Mouse (Mus musculus) embryonic facial prominence, embryonic 13.5 days (tissue): ENCODE data around the gene Hoxb5. TPM values are rescaled to one million over a fixed set of nuclear protein-coding genes. Genes with fewer than 3 reads are reported as not detected.
A peak's percentile ranks its signal among the peaks of the same experiment; 100 is the strongest.

Experiments used
- ATAC-seq: fragments of 200-750 bp; cut with Nextera tagmentation; 2 replicates; pipeline ENCODE4 v1.8.0; 2017; ENCODE audit warnings: low read depth; ENCODE audit not compliant: insufficient number of reproducible peaks, insufficient read depth, low FRiP score, low TSS enrichment
- H3K27ac ChIP-seq: fragments of 300-500 bp; sonication (generic); 2 replicates; pipeline ENCODE4 v1.5.1; 2015; ENCODE audit warnings: moderate library complexity, mild to moderate bottlenecking, inconsistent platforms
- H3K27me3 ChIP-seq: fragments of 300-500 bp; sonication (generic); 2 replicates; pipeline ENCODE4 v1.6.1; 2015; ENCODE audit warnings: mild to moderate bottlenecking, inconsistent platforms
- H3K36me3 ChIP-seq: fragments of 300-500 bp; sonication (generic); 2 replicates; pipeline ENCODE4 v1.6.1; 2015; ENCODE audit warnings: mild to moderate bottlenecking, inconsistent platforms
- H3K4me1 ChIP-seq: fragments of 300-500 bp; sonication (generic); 2 replicates; pipeline ENCODE4 v1.6.1; 2015; ENCODE audit warnings: inconsistent platforms
- H3K4me2 ChIP-seq: fragments of 300-500 bp; sonication (generic); 2 replicates; pipeline ENCODE4 v1.6.1; 2015; ENCODE audit warnings: moderate library complexity, mild to moderate bottlenecking, inconsistent platforms
- H3K4me3 ChIP-seq: fragments of 300-500 bp; sonication (generic); 2 replicates; pipeline ENCODE4 v1.5.1; 2015; ENCODE audit warnings: mild to moderate bottlenecking, inconsistent platforms
- H3K9ac ChIP-seq: fragments of 300-500 bp; sonication (generic); 2 replicates; pipeline ENCODE4 v1.6.1; 2015; ENCODE audit warnings: mild to moderate bottlenecking, inconsistent platforms
- H3K9me3 ChIP-seq: fragments of 300-500 bp; sonication (generic); 2 replicates; pipeline ENCODE4 v1.6.1; 2016; ENCODE audit warnings: inconsistent platforms
- WGBS: fragments of 180-500 bp; shearing (Covaris S2); methylation state at CpG from one replicate; pipeline ENCODE4 v1.1.7; 2015; ENCODE audit warnings: mixed read lengths; 5-methylcytosine and 5-hydroxymethylcytosine counted together
- polyA plus RNA-seq: library from polyadenylated mRNA; unstranded; fragments of >200 nt; fragmentation: Nextera tagmentation; extraction: Ambion mirVana; gene quantifications from 2 replicates; pipeline ENCODE4 v1.2.1, GENCODE M21; 2015

Hoxb5 gene
- polyA plus RNA-seq, 1 experiment from 2014 or later: 6.0 TPM

DNA sequence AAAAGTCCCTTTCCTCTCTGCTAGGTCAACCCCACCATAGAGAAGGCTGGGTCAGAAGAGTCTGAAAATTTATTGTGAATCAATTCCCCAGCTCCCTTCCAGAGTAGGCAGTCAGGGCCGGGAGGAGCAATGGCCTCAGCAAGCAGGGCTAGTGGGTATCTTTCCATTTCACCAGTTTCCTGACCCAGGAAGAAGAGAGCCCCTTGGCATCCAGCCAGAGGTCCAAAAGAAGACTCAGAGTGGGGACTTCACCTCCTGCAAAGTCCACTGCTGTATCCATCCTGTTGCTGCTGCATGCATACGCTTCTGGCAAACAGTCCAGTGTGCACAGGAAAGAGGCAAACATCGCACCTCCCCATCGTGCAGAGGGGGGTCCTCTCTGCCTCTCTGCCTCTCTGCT, 27.2 kb upstream of the Hoxb5 start:
- no peaks in the 10 kb centered on the region for H3K9me3 ChIP-seq
- WGBS: 9% methylated on average over 4 of the region's 4 CpGs
- no peak overlapping the region for H3K9ac ChIP-seq
- no peak overlapping the region for H3K4me3 ChIP-seq
- H3K27ac ChIP-seq: no peak overlapping the region
- peaks cover 100% of the 10 kb centered on the region for H3K27me3 ChIP-seq
- no peak overlapping the region for H3K4me2 ChIP-seq
- no peaks in the 10 kb centered on the region for H3K36me3 ChIP-seq
- ATAC-seq: no peak
- H3K4me1 ChIP-seq: peaks cover 10% of the 10 kb centered on the region; the same call in 1 of the 2 replicates

DNA sequence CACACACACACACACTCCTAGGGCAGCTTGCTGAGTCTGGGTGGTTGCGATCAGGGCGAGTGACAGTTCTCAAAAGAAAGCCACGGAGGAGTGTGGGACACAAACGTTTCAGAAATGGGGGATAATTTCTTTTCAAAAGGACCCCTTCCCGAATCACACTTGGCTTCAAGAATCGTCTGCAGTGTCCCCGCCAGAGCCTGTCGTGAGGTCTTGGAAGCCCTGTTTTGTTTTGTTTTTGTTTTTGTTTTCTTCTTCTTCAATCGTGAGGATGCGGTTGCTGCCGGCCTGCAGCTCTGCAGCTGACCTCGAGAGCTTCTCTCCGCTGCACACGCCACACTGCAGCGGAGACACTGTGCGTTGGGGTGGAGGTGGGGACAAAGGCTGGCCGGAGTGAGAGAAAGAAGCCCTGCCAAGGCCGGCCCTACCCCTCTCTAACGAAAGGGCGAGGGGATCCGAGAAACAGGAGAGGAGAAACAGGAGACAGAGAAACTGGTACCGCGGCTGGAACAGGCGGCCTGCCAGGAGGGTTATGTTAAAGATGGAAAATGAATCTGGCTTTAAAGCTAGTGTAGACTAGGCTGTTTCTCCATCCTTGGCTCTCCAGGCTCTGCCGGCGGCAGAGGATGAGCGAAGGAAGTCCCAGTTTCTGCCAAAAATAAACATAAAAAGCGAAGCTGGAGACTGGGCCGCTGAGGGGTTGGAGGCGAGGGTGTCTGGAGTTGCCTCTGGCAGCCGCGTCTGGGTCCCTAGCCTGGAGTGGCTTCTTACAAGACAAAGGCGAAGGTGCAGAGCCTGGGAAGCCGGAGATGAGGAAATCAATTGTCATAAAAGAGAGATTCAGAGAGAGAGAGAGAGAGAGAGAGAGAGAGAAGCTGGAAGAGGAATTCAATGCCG, 25.7 kb upstream of the Hoxb5 start:
- ATAC-seq: no peak
- Histone ChIP-seq H3K27me3 (peaks cover 100% of the 10 kb centered on the region), H3K27ac (no peak overlapping the region), H3K9me3 (no peaks in the 10 kb centered on the region), H3K4me1 (peaks cover 2% of the 10 kb centered on the region; the same call in 1 of the 2 replicates), H3K9ac (no peak overlapping the region), H3K4me3 (no peak overlapping the region), H3K4me2 (no peak overlapping the region), H3K36me3 (no peaks in the 10 kb centered on the region)
- 1% methylated on average over 35 of the region's 35 CpGs for WGBS

DNA sequence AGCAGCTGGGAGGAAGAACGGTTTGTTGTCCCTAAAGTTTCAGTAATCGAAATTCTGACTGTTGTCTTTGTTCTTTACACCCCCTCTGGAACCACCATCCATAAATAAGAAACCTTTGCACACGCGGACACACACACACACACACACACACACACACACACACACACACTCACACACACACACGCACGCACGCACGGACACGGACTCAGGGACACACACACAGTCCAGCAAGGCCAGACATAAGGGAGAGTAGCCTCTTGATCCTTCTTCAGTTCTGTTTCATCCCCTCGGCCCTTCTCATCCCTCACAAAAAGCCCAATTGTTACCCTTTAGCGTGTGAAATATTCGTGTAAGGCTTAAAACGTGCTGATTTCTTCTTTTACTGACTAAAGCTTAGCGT, 24.8 kb upstream of the Hoxb5 start:
- Histone ChIP-seq H3K4me1 (0 out of 2 replicates have a peak, but pooled peaks cover 3% of the 10 kb centered on the region), H3K9me3 (no peaks in the 10 kb centered on the region), H3K27me3 (peaks cover 100% of the 10 kb centered on the region), H3K27ac (no peak overlapping the region), H3K36me3 (no peaks in the 10 kb centered on the region), H3K4me3 (no peak overlapping the region), H3K9ac (no peak overlapping the region), H3K4me2 (no peak overlapping the region)
- no peak for ATAC-seq
- WGBS: 11% methylated on average over 14 of the region's 14 CpGs

DNA sequence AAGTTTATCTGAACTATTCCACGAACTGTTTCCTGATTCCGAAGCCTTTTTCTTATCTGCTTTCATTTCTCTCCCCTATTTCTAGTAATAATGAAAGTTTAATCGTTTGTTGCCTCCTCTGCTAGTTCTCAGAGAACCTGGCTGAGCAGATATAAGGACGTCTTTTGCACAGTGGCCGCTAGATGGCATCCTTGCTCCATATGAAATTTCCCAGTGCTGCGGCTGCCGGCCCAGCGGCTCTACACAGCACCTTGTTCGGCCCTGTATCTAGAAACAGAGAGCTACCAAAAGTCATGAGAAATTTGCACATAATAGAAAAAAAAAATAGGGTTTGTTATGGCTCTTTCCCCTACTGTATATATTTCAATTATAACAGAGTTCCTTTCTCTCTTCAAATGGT, 24.4 kb upstream of the Hoxb5 start:
- no peak for ATAC-seq
- H3K9me3 ChIP-seq: no peaks in the 10 kb centered on the region
- no peak overlapping the region for H3K4me3 ChIP-seq
- H3K27ac ChIP-seq: no peak overlapping the region
- no peak overlapping the region for H3K4me2 ChIP-seq
- H3K9ac ChIP-seq: no peak overlapping the region
- no peaks in the 10 kb centered on the region for H3K36me3 ChIP-seq
- H3K4me1 ChIP-seq: 0 out of 2 replicates have a peak, but pooled peaks cover 3% of the 10 kb centered on the region
- peaks cover 100% of the 10 kb centered on the region for H3K27me3 ChIP-seq
- WGBS: under 1% methylated on average over 9 of the region's 9 CpGs

DNA sequence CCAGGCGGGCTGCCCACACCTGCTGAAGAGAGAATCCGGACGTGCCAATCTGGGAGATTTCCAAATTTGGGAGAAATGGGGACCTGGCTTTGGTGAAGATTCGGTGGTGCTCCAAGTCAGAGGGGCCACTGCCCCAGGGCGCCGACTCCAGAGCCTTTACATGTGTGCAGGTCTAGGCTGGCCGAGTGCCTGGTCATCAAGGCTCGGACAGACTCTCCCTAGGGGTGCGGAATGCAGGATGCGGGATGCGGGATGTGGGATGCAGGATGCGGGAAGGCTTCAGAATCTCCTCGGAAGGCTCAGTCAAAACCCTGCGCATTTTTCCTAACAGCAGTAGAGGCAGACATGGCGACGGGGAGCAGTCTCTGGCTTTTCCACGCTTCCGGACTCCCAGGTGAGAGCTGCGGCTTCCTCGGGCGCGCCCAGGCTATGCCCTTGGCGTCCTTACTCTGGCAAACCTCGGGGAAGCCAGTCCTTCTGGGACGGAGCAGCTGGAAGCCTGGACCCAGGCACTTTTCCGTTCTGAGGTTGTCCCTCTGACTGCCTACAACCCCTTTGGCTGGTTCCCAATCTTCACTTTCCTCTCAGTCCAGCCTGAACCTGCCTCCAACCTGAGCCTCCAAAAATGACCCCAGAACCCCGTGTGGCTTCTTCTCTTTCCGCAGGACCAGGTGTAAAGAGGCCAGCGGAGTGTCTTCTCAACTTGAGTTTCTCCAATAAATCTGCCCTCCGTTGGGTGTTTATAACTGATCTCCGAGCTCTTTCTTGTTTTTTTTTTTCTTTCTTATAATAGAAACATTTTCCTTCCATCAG, 23.5 kb upstream of the Hoxb5 start:
- no peak overlapping the region for H3K4me3 ChIP-seq
- peaks cover 100% of the 10 kb centered on the region for H3K27me3 ChIP-seq
- ATAC-seq: no peak
- H3K36me3 ChIP-seq: no peaks in the 10 kb centered on the region
- 1% methylated on average over 31 of the region's 31 CpGs for WGBS
- H3K27ac ChIP-seq: no peak overlapping the region
- H3K9ac ChIP-seq: no peak overlapping the region
- H3K4me2 ChIP-seq: no peak overlapping the region
- 0 out of 2 replicates have a peak, but pooled peaks cover 10% of the 10 kb centered on the region for H3K4me1 ChIP-seq
- no peaks in the 10 kb centered on the region for H3K9me3 ChIP-seq

DNA sequence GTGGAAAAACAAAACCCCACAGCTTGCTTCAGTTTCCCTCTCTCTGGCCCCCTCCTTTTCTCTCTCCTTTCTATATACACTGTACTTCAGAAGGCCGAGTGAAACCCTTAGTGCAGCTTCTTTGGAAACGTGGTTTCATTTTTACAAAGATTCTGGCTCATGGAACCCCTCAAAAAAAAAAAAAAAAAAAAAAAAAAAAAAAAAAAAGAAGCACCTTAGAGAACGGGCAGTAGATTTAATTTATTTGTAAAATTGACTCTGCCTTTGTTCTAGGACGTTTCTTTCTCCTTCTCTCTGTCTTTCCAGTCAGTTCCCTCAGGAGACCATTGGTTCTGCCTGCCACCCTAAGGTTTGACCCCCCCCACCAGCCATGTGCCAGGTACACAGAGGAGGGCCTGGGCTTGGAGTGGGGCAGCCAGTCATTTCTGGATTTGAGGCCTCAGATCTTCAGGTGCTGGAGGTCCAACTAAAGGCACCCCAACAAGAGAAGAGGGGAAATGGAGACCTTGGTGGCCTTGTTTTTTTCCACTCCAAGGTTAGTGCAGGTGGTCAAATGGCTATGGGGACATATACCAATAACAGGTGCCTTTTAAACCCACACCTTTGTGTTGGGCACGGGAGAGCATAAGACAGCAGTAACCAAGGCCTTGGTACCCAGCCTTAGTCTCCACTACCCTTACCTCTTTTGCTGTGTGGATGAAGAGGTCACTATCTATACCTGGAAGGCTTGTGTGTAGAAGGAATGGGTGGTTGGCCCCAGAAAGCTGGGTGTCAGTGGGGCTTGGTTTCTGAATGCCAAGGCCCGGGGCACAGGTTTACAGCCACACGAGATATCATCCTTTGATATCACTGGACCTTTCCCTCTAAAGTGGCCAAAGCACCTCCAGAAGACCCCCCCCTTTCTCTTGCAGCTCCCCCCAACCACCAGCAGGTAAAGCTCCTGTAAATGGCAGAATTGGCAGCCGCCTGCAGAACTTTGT, 22.4 kb upstream of the Hoxb5 start:
- Histone ChIP-seq H3K9me3 (no peaks in the 10 kb centered on the region), H3K36me3 (no peaks in the 10 kb centered on the region), H3K4me1 (0 out of 2 replicates have a peak, but pooled peaks cover 10% of the 10 kb centered on the region), H3K27me3 (peaks cover 100% of the 10 kb centered on the region), H3K27ac (no peak overlapping the region), H3K4me3 (no peak overlapping the region), H3K9ac (no peak overlapping the region), H3K4me2 (no peak overlapping the region)
- 7% methylated on average over 8 of the region's 8 CpGs for WGBS
- no peak for ATAC-seq

DNA sequence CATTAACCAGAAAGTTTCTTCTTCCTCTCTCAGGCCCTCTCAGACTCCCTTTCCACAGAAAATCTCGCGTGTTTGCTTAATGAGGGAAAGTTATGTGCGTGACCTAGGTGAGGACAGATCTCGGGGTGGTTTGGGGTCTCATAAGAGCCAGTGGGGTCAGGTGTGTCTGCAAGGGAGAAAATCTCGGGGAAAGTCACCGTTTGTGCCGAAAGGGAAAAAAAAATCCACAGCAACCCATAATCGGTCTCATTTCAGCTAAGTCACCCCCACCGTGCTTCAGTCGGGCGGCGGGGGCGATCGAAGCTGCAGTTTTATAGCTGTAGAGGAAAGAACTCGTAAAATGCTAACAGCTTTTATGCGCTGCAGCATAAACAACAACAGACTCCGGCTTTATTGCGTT, 21.7 kb upstream of the Hoxb5 start:
- H3K9ac ChIP-seq: no peak overlapping the region
- H3K27me3 ChIP-seq: peaks cover 100% of the 10 kb centered on the region
- ATAC-seq: no peak
- H3K36me3 ChIP-seq: no peaks in the 10 kb centered on the region
- 0 out of 2 replicates have a peak, but pooled peaks cover 10% of the 10 kb centered on the region for H3K4me1 ChIP-seq
- H3K4me3 ChIP-seq: no peak overlapping the region
- no peak overlapping the region for H3K27ac ChIP-seq
- H3K9me3 ChIP-seq: no peaks in the 10 kb centered on the region
- WGBS: 4% methylated on average over 18 of the region's 18 CpGs
- no peak overlapping the region for H3K4me2 ChIP-seq

DNA sequence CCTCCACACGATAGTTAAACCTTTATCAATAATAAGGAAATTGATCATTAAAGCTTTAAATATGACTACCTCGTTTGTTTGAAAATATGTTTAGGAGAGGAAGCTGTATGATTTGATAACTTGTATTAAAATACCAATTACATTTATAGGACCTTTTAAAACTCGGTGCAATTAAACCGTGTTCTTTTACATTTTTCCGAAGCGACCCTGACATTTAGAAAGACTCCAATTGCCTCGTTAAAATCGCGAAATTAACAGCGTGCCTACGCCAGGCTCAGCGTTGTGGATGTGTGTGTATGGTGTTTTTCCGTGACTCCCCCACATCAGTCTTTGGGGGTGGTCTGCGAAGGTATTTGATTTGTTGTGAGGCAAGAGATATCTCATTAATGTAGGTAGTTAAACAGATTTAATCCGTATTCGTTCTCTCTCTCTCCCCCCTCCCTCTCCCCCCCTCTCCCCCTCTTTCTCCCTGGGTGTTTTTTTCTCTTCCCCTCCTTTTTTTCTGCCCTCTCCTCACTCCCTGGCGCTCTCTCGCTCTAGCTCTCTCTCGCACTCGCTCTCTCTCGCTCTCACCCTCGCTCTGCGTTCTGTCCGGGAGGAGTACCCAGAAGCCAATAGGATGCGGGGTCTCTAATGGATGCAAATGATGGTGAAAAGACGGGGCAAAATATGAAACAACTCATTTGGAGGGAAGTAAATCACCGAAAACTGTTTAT, 21.1 kb upstream of the Hoxb5 start, which contains the start of gene Hoxb8:
TSS of gene Hoxb8 (plus strand) at position 51 of the 716 bp plus-strand sequence.
- no peak within 1 kb of the TSS for H3K9ac ChIP-seq
- 0 out of 2 replicates have a peak within 1 kb of the TSS, but pooled peaks have one; percentile 3 for H3K4me3 ChIP-seq
- H3K9me3 ChIP-seq: no peaks in the 10 kb centered on the region
- H3K4me1 ChIP-seq: peaks cover 14% of the 10 kb centered on the region; the same call in 1 of the 2 replicates
- no peak within 1 kb of the TSS for H3K4me2 ChIP-seq
- peaks cover 100% of the 10 kb centered on the region for H3K27me3 ChIP-seq
- 2% methylated on average over 27 of the region's 27 CpGs for WGBS
- no peak within 1 kb of the TSS for H3K27ac ChIP-seq
- H3K36me3 ChIP-seq: no peaks in the 10 kb centered on the region
- ATAC-seq: no peak

DNA sequence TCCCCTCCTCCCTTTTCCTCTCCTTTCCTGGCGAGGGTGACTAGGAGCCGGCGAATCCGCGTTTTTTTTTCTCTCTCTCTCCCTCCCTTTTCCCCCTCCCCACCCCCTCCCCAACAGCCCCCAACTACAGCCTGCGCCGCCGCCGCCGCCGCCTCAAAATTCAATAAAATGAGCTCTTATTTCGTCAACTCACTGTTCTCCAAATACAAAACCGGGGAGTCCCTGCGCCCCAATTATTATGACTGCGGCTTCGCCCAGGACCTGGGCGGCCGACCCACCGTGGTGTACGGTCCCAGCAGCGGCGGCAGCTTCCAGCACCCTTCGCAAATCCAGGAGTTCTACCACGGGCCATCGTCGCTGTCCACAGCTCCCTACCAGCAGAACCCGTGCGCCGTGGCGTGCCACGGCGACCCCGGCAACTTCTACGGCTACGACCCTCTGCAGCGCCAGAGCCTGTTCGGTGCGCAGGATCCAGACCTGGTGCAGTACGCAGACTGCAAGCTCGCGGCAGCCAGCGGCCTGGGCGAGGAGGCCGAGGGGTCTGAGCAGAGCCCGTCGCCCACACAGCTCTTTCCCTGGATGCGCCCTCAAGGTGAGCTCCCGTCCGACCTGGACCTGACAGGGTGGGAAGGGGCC, 20.2 kb upstream of the Hoxb5 start:
- Histone ChIP-seq H3K9me3 (no peaks in the 10 kb centered on the region), H3K4me1 (peaks cover 14% of the 10 kb centered on the region; the same call in 1 of the 2 replicates), H3K9ac (no peak overlapping the region), H3K27me3 (peaks cover 100% of the 10 kb centered on the region), H3K27ac (no peak overlapping the region), H3K36me3 (no peaks in the 10 kb centered on the region), H3K4me2 (no peak overlapping the region), H3K4me3 (0 out of 2 replicates have a peak overlapping the region, but pooled peaks have one; percentile 3)
- WGBS: under 1% methylated on average over 49 of the region's 49 CpGs
- no peak for ATAC-seq
